Mouse (Mus musculus) embryonic stem cell, embryonic (primary cell): ENCODE results near the gene Cc2d1a.

Source experiments
- CTCF ChIA-PET, 4 experiments: fragments of 300-600 bp in 2 of 4; fragments of 350-600 bp in 2 of 4; sonication (Branson Sonifier 250); formaldehyde crosslinking; loops; one replicate each; lab custom pipeline; 2022; ENCODE audit warnings: inconsistent platforms in 2 of 4; lab: Charles Lee
- POLR2A ChIA-PET, 4 experiments: fragments of 300-600 bp in 2 of 4; fragments of 350-600 bp in 2 of 4; sonication (Branson Sonifier 250); formaldehyde crosslinking; loops; one replicate each; lab custom pipeline; 2022; ENCODE audit warnings: antibody characterized with exemption in 4 of 4, inconsistent platforms in 1 of 4; lab: Charles Lee

The Cc2d1a gene

DNA sequence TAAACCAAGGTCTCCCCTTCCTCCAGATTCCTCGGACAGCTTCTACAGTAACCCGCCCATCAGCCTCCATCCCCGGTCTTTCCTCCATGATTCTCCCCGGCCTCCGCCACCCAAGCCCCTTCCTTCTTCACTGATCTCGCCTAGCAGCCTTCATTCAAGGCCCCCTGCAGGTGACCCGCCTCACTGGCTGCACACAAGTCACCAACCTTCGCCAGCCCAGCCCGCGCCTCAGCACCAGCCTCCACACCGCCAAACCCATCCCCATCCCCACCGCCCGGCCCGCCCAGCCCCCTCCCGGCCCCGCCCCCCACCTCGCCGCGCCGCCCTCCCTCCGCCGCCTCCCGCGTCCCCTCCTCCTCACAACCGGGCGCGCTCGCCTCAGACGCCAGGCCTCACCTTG lies 43.5 kb downstream of the Cc2d1a start:
- POLR2A ChIA-PET, result interaction anchor here (0.6 to 3.2 kb wide), 101 partner anchors 8 to 1401 kb away, joined by 3 to 59 read pairs (median 4); partner anchors contain the start of genes Rfx1 (in 3 of the 4), 4930432K21Rik (in 2 of the 4), Mri1 (in 2 of the 4) and Rln3 (in 2 of the 4)
- CTCF ChIA-PET, result interaction anchor here in 3 of 4 experiments (0.6 to 1.7 kb wide), 21 partner anchors 8 to 626 kb away, joined by 3 to 9 read pairs (median 4); partner anchors contain the start of genes Asf1b (in 1 of the 3), Ccdc130 (in 1 of the 3), Gm10644 (in 1 of the 3) and Il27ra (in 1 of the 3)

DNA sequence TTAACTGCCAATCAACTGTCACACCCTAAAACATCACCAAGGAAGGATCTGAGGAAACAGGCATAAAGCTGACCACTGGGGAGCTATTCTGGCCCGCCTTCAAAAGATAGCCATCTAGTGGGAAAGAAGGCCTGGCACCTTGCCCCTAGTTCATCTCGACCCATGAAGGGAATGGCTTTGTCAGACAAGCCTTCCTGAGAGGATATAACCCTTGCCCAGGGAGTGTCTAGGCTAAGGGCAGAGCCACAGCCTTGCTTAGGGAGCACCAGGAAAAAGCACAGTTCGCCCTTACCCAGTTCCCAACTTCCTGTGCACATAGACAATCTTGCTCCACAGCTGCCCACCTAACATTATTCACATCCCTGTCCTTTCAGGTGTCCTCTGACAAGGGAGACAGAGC lies 44.1 kb downstream of the Cc2d1a start:
- CTCF ChIA-PET, result interaction anchor here in 3 of 4 experiments (0.8 to 1.7 kb wide), 3 partner anchors 22 to 65 kb away, joined by 3 to 6 read pairs (median 3); no protein-coding TSS in a partner anchor
- POLR2A ChIA-PET, result interaction anchor here in 3 of 4 experiments (0.9 to 3.2 kb wide), 25 partner anchors 8 to 379 kb away, joined by 3 to 59 read pairs (median 8); partner anchors contain the start of genes Rfx1 (in 2 of the 3), 4930432K21Rik (in 1 of the 3), Cc2d1a (in 1 of the 3) and Ccdc130 (in 1 of the 3)

GRCm38 (mm10) chr8:84101476-84102270 lies 46.1 kb downstream of the Cc2d1a start:
- POLR2A ChIA-PET, result interaction anchor here in 3 of 4 experiments (0.5 to 1.6 kb wide), 4 partner anchors 10 to 139 kb away, joined by 3 read pairs; partner anchors contain the start of gene Rfx1 (in 1 of the 3)
- CTCF ChIA-PET, result interaction anchor here in 1 of 4 experiments (0.5 kb wide), 1 partner anchor 10 kb away, joined by 4 read pairs; no protein-coding TSS in a partner anchor

DNA sequence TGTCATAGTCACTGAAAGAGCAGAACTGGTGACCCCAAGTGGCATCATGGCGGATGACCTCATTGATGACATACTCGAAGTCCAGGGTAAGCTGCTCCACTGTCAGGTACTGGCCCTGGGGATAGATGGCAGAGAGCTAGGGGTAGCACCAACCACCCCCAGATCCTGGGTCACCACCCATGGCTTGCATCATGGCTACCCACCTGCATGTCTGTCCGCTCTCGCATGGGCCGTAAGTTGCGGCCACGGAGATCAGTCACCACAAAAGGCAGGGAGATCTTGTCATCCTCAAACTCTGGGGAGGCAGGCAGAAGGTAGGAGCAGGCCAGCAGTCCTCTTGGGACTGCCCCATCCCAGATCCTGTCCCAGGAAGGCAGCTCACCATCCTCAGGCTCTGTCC lies 49.4 kb downstream of the Cc2d1a start:
- POLR2A ChIA-PET, result interaction anchor here in 1 of 4 experiments (0.6 kb wide), 1 partner anchor 172 kb away, joined by 3 read pairs; no protein-coding TSS in a partner anchor
- CTCF ChIA-PET, result interaction anchor here in 1 of 4 experiments (1.4 kb wide), 1 partner anchor 29 kb away, joined by 4 read pairs; no protein-coding TSS in a partner anchor

- ChIA-PET POLR2A (interaction anchor here (0.7 to 2.8 kb wide), 24 partner anchors 8 to 383 kb away, joined by 3 to 27 read pairs (median 4); partner anchors contain the start of genes Dcaf15 (in 4 of the 4), Rfx1 (in 2 of the 4), Asf1b (in 1 of the 4) and Gm10644 (in 1 of the 4)), CTCF (interaction anchor here in 3 of 4 experiments (0.5 to 0.9 kb wide), 4 partner anchors 26 to 471 kb away, joined by 3 to 9 read pairs (median 3); no protein-coding TSS in a partner anchor)
These were observed 51.7 kb downstream of the Cc2d1a start for GRCm38 (mm10) chr8:84096061-84096460.

- ChIA-PET POLR2A (interaction anchor here in 3 of 4 experiments (0.5 to 1.8 kb wide), 7 partner anchors 14 to 456 kb away, joined by 3 to 6 read pairs (median 4); partner anchors contain the start of genes Dcaf15 (in 1 of the 3), Gm10643 (in 1 of the 3) and Rfx1 (in 1 of the 3)), CTCF (no interaction called here)
These were observed 57.2 kb downstream of the Cc2d1a start for GRCm38 (mm10) chr8:84090585-84090984.

GRCm38 (mm10) chr8:84089277-84089676 lies 58.5 kb downstream of the Cc2d1a start:
- POLR2A ChIA-PET, result interaction anchor here in 1 of 4 experiments (0.6 to 1.8 kb wide), 3 partner anchors 14 to 45 kb away, joined by 3 to 5 read pairs (median 4); partner anchors contain the start of gene Dcaf15
- CTCF ChIA-PET, result no interaction called here

- POLR2A ChIA-PET, result interaction anchor here in 2 of 4 experiments (1.1 to 1.9 kb wide), 8 partner anchors 9 to 21 kb away, joined by 3 to 8 read pairs (median 5); partner anchors contain the start of genes Dcaf15 (in 2 of the 2) and Rfx1 (in 2 of the 2)
- CTCF ChIA-PET, result interaction anchor here in 2 of 4 experiments (0.6 to 1.0 kb wide), 3 partner anchors 17 to 166 kb away, joined by 3 to 4 read pairs (median 3); partner anchors contain the start of genes Dcaf15 (in 1 of the 2) and Podnl1 (in 1 of the 2)
These were observed 59.9 kb downstream of the Cc2d1a start for GRCm38 (mm10) chr8:84087821-84088220.

- ChIA-PET POLR2A (interaction anchor here in 2 of 4 experiments (1.1 to 1.9 kb wide), 5 partner anchors 10 to 21 kb away, joined by 3 to 8 read pairs (median 6); partner anchors contain the start of genes Dcaf15 (in 1 of the 2) and Rfx1 (in 1 of the 2)), CTCF (interaction anchor here in 1 of 4 experiments (0.9 kb wide), 1 partner anchor 18 kb away, joined by 3 read pairs; the partner anchor contains the start of gene Dcaf15)
These were observed 60.6 kb downstream of the Cc2d1a start for GRCm38 (mm10) chr8:84087156-84087555.

DNA sequence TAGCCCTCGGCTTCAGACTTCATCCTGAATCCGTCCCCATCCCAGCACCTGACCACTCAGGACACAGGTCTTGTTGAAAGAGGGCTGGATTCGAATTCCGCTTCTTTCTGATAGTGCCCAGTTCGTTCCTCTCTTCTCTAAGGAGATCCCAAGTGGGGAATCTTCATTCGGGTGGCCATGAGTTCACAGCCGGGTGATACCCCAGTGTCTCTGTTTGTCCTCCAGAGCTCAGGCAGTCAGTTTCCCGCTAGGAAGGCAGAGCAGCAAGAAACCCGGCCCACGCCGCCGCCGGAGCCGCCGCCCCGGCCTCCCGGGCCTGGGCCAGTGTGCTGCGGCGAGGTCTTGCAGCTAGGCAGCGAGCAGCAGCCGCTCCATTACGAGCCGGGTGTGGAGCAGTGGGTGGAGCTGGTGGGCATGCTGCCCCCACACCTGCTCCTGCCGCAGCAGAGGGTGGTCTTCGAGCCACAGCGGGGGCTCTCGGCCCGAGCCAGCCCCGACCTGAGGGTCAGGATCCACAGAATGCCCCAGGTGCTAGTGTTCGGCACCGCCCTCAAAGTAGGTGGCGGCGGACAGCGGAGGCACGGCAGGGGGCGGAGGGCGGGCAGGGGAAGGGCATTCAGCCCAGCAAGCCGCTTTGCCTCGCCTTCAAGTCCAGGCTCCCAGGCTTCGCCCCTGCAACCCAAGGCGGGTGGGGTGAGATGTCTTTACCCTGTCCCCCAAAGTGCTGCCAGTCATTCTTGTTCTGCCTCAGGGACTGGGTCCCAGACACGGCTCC lies 63.2 kb downstream of the Cc2d1a start:
- POLR2A ChIA-PET, result interaction anchor here in 3 of 4 experiments (0.5 to 1.7 kb wide), 13 partner anchors 9 to 118 kb away, joined by 3 to 13 read pairs (median 4); partner anchors contain the start of genes Dcaf15 (in 1 of the 3) and Rfx1 (in 1 of the 3)
- CTCF ChIA-PET, result interaction anchor here (0.5 to 2.0 kb wide), 7 partner anchors 17 to 345 kb away, joined by 3 to 4 read pairs (median 3); no protein-coding TSS in a partner anchor

DNA sequence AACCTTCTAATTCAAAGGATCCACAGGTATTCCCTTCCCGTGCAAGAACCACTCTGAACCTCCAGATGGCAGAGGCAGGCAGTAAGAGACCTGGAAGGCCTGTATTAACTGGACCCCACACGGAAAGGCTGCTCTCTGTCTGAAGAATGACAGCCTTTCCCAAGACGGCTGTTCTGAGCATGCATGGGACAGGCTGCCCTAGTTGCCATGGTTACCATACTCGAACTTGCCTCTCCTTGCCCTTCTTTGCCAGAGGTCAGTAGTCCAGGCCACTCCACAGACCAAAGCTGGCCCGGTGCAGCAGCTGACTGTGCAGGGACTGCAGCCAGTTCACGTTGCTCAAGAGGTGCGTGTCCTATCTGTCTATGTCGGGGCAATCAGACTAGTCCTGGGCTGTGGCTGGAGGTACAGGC lies 63.9 kb downstream of the Cc2d1a start:
- ChIA-PET POLR2A (interaction anchor here in 3 of 4 experiments (0.5 to 1.7 kb wide), 14 partner anchors 9 to 118 kb away, joined by 3 to 13 read pairs (median 4); partner anchors contain the start of genes Dcaf15 (in 1 of the 3) and Rfx1 (in 1 of the 3)), CTCF (interaction anchor here (0.5 to 2.0 kb wide), 6 partner anchors 44 to 346 kb away, joined by 3 to 4 read pairs (median 4); no protein-coding TSS in a partner anchor)
